8 mouse cellular contexts compared by ENCODE assay signal in the genomic region with DNA sequence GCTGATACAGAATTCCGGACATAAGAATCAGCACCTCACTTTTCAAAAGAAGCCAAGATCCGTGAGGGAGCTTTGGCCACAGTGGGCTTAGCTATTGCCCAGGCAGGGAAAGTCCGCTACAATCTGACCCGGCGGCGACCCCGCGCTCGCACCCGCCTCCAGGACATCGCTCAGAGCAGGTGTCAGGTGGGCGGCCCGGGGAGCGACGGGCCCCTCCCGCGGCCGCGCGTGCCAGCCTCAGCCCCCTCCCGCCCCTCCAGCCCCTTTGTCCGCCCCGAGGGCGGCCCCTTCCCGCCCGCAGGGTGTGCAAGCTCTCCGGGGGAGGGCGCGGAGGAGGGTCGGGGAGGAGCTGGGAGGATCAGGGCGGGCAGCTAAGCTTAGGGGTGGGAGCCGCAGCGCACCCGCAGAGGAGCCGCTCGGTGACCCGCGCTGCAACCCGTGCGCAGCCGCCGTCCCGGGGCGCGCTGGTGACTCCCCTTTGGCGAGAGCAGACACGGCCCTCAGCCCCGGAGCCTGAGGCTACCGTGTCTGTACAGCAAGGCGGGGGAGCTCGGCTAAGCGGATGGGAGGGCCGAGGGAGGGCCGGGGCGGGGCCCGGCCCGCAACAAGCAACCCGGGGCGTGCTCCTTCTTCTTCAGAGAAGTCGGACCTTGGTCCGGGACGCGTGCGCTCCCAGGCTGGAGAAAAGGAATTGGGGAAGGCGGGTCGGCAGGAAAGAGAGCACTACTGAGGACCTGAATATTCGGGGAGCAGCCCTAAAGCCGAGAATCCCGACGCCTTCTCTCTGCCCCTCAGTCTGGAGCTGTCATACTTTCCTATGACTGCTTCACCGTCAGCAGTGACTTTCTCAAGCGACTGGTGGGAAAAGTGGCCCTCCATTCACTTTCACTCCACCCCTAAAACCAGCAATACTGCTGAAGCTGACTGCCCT. TPM values are rescaled to one million over a fixed set of nuclear protein-coding genes. Genes with fewer than 3 reads are reported as not detected.
A peak's percentile ranks its signal among the peaks of the same experiment; 100 is the strongest.
DNase-seq lines count a peak whose midpoint lies in the region; ATAC-seq and TF ChIP-seq lines count a peak whose summit lies in the region.

No protein-coding gene starts in this region.

- peaks cover 8% of the 10 kb centered on the region for H3K4me1 ChIP-seq in hindbrain, embryonic 16.5 days (ENCODE audit: control insufficient read depth, insufficient read depth, low read depth, low read length)
- H3K4me1 ChIP-seq in liver, postnatal 0 days (ENCODE audit: insufficient read depth), result 0 out of 2 replicates have a peak, but pooled peaks cover 2% of the 10 kb centered on the region
- H3K4me1 ChIP-seq in stomach, embryonic 15.5 days, result peaks cover 12% of the 10 kb centered on the region

- TF ChIP-seq EP300 in liver, postnatal 0 days (IDR thresholded peaks at IDR 0.05; ENCODE audit: low read depth), result no peak

- peak overlapping the region; percentile 42 for H3K4me3 ChIP-seq in hindbrain, embryonic 16.5 days (ENCODE audit: low read length)
- peak overlapping the region; percentile 47 for H3K4me3 ChIP-seq in liver, postnatal 0 days (ENCODE audit: low read depth, low read length)
- peak overlapping the region; percentile 54 for H3K4me3 ChIP-seq in stomach, embryonic 15.5 days (replicated peaks)

- no peak overlapping the region for H3K27ac ChIP-seq in hindbrain, embryonic 16.5 days (ENCODE audit: low read depth, low read length)
- H3K27ac ChIP-seq in liver, postnatal 0 days (ENCODE audit: low read depth), result no peak overlapping the region
- H3K27ac ChIP-seq in stomach, embryonic 15.5 days, result no peak overlapping the region

- no peaks in the 10 kb centered on the region for H3K9me3 ChIP-seq in hindbrain, embryonic 16.5 days (ENCODE audit: control insufficient read depth, low read length)
- H3K9me3 ChIP-seq in liver, postnatal 0 days (ENCODE audit: low read length), result no peaks in the 10 kb centered on the region
- no peaks in the 10 kb centered on the region for H3K9me3 ChIP-seq in stomach, embryonic 15.5 days

- WGBS in hindbrain, embryonic 16.5 days, result 1% methylated on average over 48 of the region's 72 CpGs
- WGBS in liver, postnatal 0 days (ENCODE audit: insufficient replicate concordance), result 2% methylated on average over 67 of the region's 72 CpGs
- under 1% methylated on average over 62 of the region's 72 CpGs for WGBS in stomach, embryonic 15.5 days

- H3K9ac ChIP-seq in hindbrain, embryonic 16.5 days (ENCODE audit: low read depth, low read length), result peak overlapping the region; percentile 40
- no peak overlapping the region for H3K9ac ChIP-seq in liver, postnatal 0 days (replicated peaks)
- no peak overlapping the region for H3K9ac ChIP-seq in stomach, embryonic 15.5 days

- peak overlapping the region; percentile 65 for H3K4me2 ChIP-seq in hindbrain, embryonic 16.5 days (ENCODE audit: low read length)
- H3K4me2 ChIP-seq in liver, postnatal 0 days (ENCODE audit: low read depth, low read length), result peak overlapping the region; percentile 73
- H3K4me2 ChIP-seq in stomach, embryonic 15.5 days, result peak overlapping the region; percentile 94

- H3K36me3 ChIP-seq in hindbrain, embryonic 16.5 days (ENCODE audit: control insufficient read depth, insufficient read depth, low read length), result no peaks in the 10 kb centered on the region
- H3K36me3 ChIP-seq in liver, postnatal 0 days (replicated peaks; ENCODE audit: insufficient read depth, low read length), result no peaks in the 10 kb centered on the region
- H3K36me3 ChIP-seq in stomach, embryonic 15.5 days, result no peaks in the 10 kb centered on the region

- peak; percentile 83 for ATAC-seq in hindbrain, embryonic 16.5 days
- ATAC-seq in liver, postnatal 0 days, result peak; percentile 55
- peak; percentile 84 for ATAC-seq in stomach, embryonic 15.5 days (ENCODE audit: insufficient read depth, low FRiP score, low read depth)
- no peak for ATAC-seq in monocyte, adult 5-6 weeks (replicated peaks; ENCODE audit: insufficient number of reproducible peaks, low FRiP score, low TSS enrichment, poor library complexity, severe bottlenecking)

- peaks cover 33% of the 10 kb centered on the region for H3K27me3 ChIP-seq in hindbrain, embryonic 16.5 days (replicated peaks; ENCODE audit: control insufficient read depth, insufficient read depth, low read length)
- H3K27me3 ChIP-seq in liver, postnatal 0 days (ENCODE audit: insufficient read depth, low read length), result peaks cover 59% of the 10 kb centered on the region
- H3K27me3 ChIP-seq in stomach, embryonic 15.5 days (replicated peaks), result peaks cover 47% of the 10 kb centered on the region

- TF ChIP-seq CTCF in liver, postnatal 0 days (IDR thresholded peaks at IDR 0.05; ENCODE audit: low read depth), result no peak

- DNase-seq in kidney, adult 18-20 months, result peak; percentile 33
- DNase-seq in kidney, adult 9 months, result no peak
- peak; percentile 80 for DNase-seq in embryo, embryonic 10.5 days (ENCODE audit: low spot score)
- DNase-seq in liver, postnatal 0 days, result peak; percentile 39
- no peak for DNase-seq in layer of hippocampus, postnatal 36 days

RNA-seq across cellular contexts. Expression of a gene that starts 9.5 kb away (rescaled TPM):
- 1.6 and 2.5 TPM in 2 replicates for polyA plus RNA-seq in hindbrain, embryonic 16.5 days (2015; fragmentation: Nextera tagmentation; extraction: Ambion mirVana)
- not detected in 2 replicates for polyA plus RNA-seq in liver, postnatal 0 days (2015; fragmentation: Nextera tagmentation; extraction: Ambion mirVana)
- polyA plus RNA-seq in stomach, embryonic 15.5 days (2015; fragmentation: Nextera tagmentation; extraction: Ambion mirVana), result not detected in 2 replicates
- 1 to 10 TPM; 1.4 to 3.1 TPM for total RNA-seq in layer of hippocampus, postnatal 36 days (2021)
- total RNA-seq in monocyte, adult 5-6 weeks (2017), result not detected in 3 replicates

Comparison
In these comparisons a context has a peak if more than half of its experiments do, and no peak if none do; other contexts are left out.
1. DNase-seq: peak in kidney, adult 18-20 months (single experiment), embryo, embryonic 10.5 days (single experiment) and liver, postnatal 0 days (single experiment); none in kidney, adult 9 months (single experiment) and layer of hippocampus, postnatal 36 days (0 of 2).
2. Peak in every context shown above with its lines, with median percentiles within 50 percentile points of each other: H3K4me2 ChIP-seq and H3K4me3 ChIP-seq.